Mouse (Mus musculus): ENCODE results near the gene Gm14435. TPM values are rescaled to one million over a fixed set of nuclear protein-coding genes. Genes with fewer than 3 reads are reported as not detected.
"Not testable (repeated sequence)": the region's sequence is repeated elsewhere in the genome, so short reads cannot be mapped to it uniquely, and the experiment has no call there.

Gm14435 gene
- total RNA-seq (2021): 11.1 and 13.9 TPM in 2 replicates
- long read RNA-seq, experiment 1, partial matches to known transcripts: 0 of 4 reads
- long read RNA-seq, experiment 1, other reads (novel, unspliced or antisense): 0 of 4 reads
- long read RNA-seq, experiment 2, transcript Gm14435-202 (3 exons, 1,127 nt): major isoform, 7 of 10 reads
- long read RNA-seq, experiment 2, partial matches to known transcripts: 0 of 10 reads
- long read RNA-seq, experiment 2, other reads (novel, unspliced or antisense): 3 of 10 reads

- DNase-seq: not testable (repeated sequence)
These were observed at the start of gene Gm14435 for GRCm38 (mm10) chr2:176423294-176423693. Gm14435 (plus strand) TSS chr2:176423594.

Other genes with a start within 250 kb of the Gm14435 start
- gene 2210418O10Rik, start 197.0 kb upstream of the Gm14435 start, total RNA-seq (2021): 4.3 and 4.6 TPM in 2 replicates
- gene Gm11009, start 104.1 kb upstream of the Gm14435 start, total RNA-seq (2021): not detected in 2 replicates
- not detected in 2 replicates for gene Gm14434, start 63.2 kb downstream of the Gm14435 start, total RNA-seq (2021)
- gene Zfp967, start 97.5 kb downstream of the Gm14435 start, total RNA-seq (2021): not detected in 2 replicates
- gene Gm14308, start 212.8 kb downstream of the Gm14435 start, total RNA-seq (2021): 1.9 and 4.3 TPM in 2 replicates
- gene Zfp973, start 246.9 kb downstream of the Gm14435 start, total RNA-seq (2021): 8.1 and 10.7 TPM in 2 replicates